Mouse (Mus musculus): ENCODE results near the gene Ap1b1. TPM values are rescaled to one million over a fixed set of nuclear protein-coding genes. Genes with fewer than 3 reads are reported as not detected.

Gene Ap1b1
- polyA plus RNA-seq, 1 experiment from 2014 or later: 73.6 TPM

DNA sequence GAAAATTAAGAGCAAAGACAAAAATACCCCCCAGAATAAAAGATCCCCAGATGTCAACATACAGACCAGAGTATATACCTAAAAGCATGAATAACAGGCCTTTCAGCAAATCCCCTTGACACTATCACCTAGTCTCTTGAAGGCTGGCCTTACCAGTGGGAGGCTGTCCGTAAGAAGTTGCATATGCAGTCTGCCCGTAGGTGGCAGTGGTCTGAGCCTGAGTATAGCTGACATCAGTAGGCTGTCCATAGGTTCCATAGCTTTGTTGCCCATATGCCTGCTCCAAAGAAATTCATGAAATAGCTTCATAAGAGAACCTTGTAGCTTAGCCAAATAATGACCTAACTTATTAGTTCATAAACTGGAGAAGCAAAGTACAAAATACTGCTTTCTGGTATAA lies 105.1 kb downstream of the Ap1b1 start:
- Histone ChIP-seq H3K9ac (ENCODE audit: low read length) (no peak overlapping the region), H3K4me3 (ENCODE audit: low read depth, low read length) (no peak overlapping the region), H3K27ac (ENCODE audit: low read depth, low read length) (no peak overlapping the region), H3K4me1 (ENCODE audit: control insufficient read depth, insufficient read depth, low read length) (peaks cover 2% of the 10 kb centered on the region; the same call in 1 of the 2 replicates), H3K9me3 (ENCODE audit: control insufficient read depth, low read length) (no peaks in the 10 kb centered on the region), H3K4me2 (ENCODE audit: low read depth) (no peak overlapping the region), H3K27me3 (ENCODE audit: control insufficient read depth, insufficient read depth, low read length) (no peaks in the 10 kb centered on the region), H3K36me3 (ENCODE audit: control insufficient read depth, insufficient read depth, low read length) (peaks cover 10% of the 10 kb centered on the region)
- ATAC-seq (ENCODE audit: insufficient read depth, low FRiP score, low TSS enrichment) (no peak), DNase-seq (ENCODE audit: low spot score) (no peak)
- WGBS: 75% methylated on average over 2 of the region's 2 CpGs

Small RNAs within 50 kb of the gene (microRNA-seq; reads per million reads assigned to microRNA genes)
- not detected for gene Gm47296

Other genes with a start within 250 kb of the Ap1b1 start
- 2.6 and 3.4 TPM in 2 replicates for gene Cabp7, start 240.0 kb upstream of the Ap1b1 start, polyA plus RNA-seq (2014; fragmentation: Nextera tagmentation; extraction: Ambion mirVana)
- 56.6 and 67.7 TPM in 2 replicates for gene Nf2, start 137.3 kb upstream of the Ap1b1 start, polyA plus RNA-seq (2014; fragmentation: Nextera tagmentation; extraction: Ambion mirVana)
- gene Nipsnap1, start 112.9 kb upstream of the Ap1b1 start, polyA plus RNA-seq (2014; fragmentation: Nextera tagmentation; extraction: Ambion mirVana): 80.4 and 82.9 TPM in 2 replicates
- gene Thoc5, start 91.5 kb upstream of the Ap1b1 start, polyA plus RNA-seq (2014; fragmentation: Nextera tagmentation; extraction: Ambion mirVana): 56.5 and 61.1 TPM in 2 replicates
- 1.4 and 1.9 TPM in 2 replicates for gene Nefh, start 38.8 kb upstream of the Ap1b1 start, polyA plus RNA-seq (2014; fragmentation: Nextera tagmentation; extraction: Ambion mirVana)
- gene Rasl10a, start 71.3 kb downstream of the Ap1b1 start, polyA plus RNA-seq (2014; fragmentation: Nextera tagmentation; extraction: Ambion mirVana): 0.66 and 0.74 TPM in 2 replicates
- 32.1 and 32.9 TPM in 2 replicates for gene Gas2l1, start 78.5 kb downstream of the Ap1b1 start, polyA plus RNA-seq (2014; fragmentation: Nextera tagmentation; extraction: Ambion mirVana)
- 21.4 and 23.8 TPM in 2 replicates for gene Rhbdd3, start 112.1 kb downstream of the Ap1b1 start, polyA plus RNA-seq (2014; fragmentation: Nextera tagmentation; extraction: Ambion mirVana)
- gene Ewsr1, start 112.4 kb downstream of the Ap1b1 start, polyA plus RNA-seq (2014; fragmentation: Nextera tagmentation; extraction: Ambion mirVana): 449 and 456 TPM in 2 replicates
- 33.9 and 37.7 TPM in 2 replicates for gene Emid1, start 165.4 kb downstream of the Ap1b1 start, polyA plus RNA-seq (2014; fragmentation: Nextera tagmentation; extraction: Ambion mirVana)